Mouse (Mus musculus) liver, adult 2 months (tissue): ENCODE measurements at regions not wholly inside any gene's neighbourhood (a gene's known extent, or its start where the extent isn't known, plus 50 kb on each side); places are given as distances from the start of the nearest gene placed in this dataset.

Experiments
- DNase-seq: peaks from one replicate; pipeline ENCODE4 v3.0.0-alpha.2; 2011; ENCODE audit warnings: low read depth, low spot score; ENCODE audit errors: extremely low read depth
- H3K27ac ChIP-seq: fragments of 200-500 bp; replicated peaks from 2 replicates; pipeline ENCODE4 v1.5.1; 2012; ENCODE audit warnings: low read depth, mild to moderate bottlenecking, control low read depth, inconsistent platforms, low read length; ENCODE audit not compliant: insufficient read depth
- H3K27me3 ChIP-seq: fragments of 200-500 bp; 2 replicates; pipeline ENCODE4 v1.6.1; 2012; ENCODE audit warnings: mild to moderate bottlenecking, moderate library complexity, low read length, inconsistent platforms; ENCODE audit not compliant: control insufficient read depth, insufficient read depth
- H3K36me3 ChIP-seq: fragments of 200-500 bp; 2 replicates; pipeline ENCODE4 v1.6.1; 2012; ENCODE audit warnings: low read length, inconsistent platforms; ENCODE audit not compliant: control insufficient read depth, insufficient read depth
- H3K4me1 ChIP-seq: fragments of 200-500 bp; 2 replicates; pipeline ENCODE4 v1.6.1; 2011; ENCODE audit warnings: low read length; ENCODE audit not compliant: control insufficient read depth, insufficient read depth
- H3K4me3 ChIP-seq: fragments of 200-500 bp; 2 replicates; pipeline ENCODE4 v1.5.1; 2011; ENCODE audit warnings: low read depth, mild to moderate bottlenecking, control low read depth, low read length, moderate library complexity; ENCODE audit not compliant: insufficient read depth
- H3K79me2 ChIP-seq: fragments of 200-500 bp; 2 replicates; pipeline ENCODE4 v1.6.1; 2012; ENCODE audit warnings: inconsistent platforms, mild to moderate bottlenecking, low read length, moderate library complexity; ENCODE audit not compliant: control insufficient read depth, insufficient read depth
- H3K9ac ChIP-seq: fragments of 200-500 bp; 2 replicates; pipeline ENCODE4 v1.6.1; 2012; ENCODE audit warnings: low read depth, mild to moderate bottlenecking, control low read depth, inconsistent platforms, low read length
- CTCF ChIP-seq: fragments of 200-500 bp; IDR thresholded peaks from 2 replicates; pipeline ENCODE4 v1.5.1; 2011; ENCODE audit warnings: low read depth, low read length, control low read depth
- POLR2A ChIP-seq: fragments of 200-500 bp; IDR thresholded peaks from 2 replicates; pipeline ENCODE4 v1.6.1; 2011; ENCODE audit warnings: low read length, control low read depth; ENCODE audit not compliant: insufficient read depth; ENCODE audit errors: extremely low read depth
- WGBS: fragments of 180-500 bp; shearing (Covaris S2); methylation state at CpG from one replicate; pipeline ENCODE4 v1.1.7; 2018; 5-methylcytosine and 5-hydroxymethylcytosine counted together

DNA sequence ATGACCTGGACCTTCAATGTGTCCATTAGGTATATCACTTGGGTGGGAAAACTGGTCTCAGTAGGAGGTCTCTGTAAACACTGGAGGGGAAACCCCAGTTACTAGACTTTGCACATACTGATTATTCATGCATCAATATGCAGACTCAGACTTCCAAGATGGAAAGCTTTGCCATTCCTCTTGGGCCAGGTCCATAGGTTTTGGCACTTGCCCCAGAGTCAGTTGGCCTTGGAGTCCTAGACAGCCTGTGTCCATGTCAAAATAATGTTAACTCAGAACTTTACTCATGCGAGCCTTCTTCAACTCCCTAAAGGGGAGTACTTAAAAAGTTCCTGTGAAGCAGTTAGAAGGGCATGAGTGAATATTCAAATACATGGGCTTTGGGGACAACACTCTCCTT lies 230.3 kb downstream of the Cxxc4 start:
- no peak for DNase-seq
- no peaks in the 10 kb centered on the region for H3K4me1 ChIP-seq
- no peaks in the 10 kb centered on the region for H3K36me3 ChIP-seq
- H3K27ac ChIP-seq = no peak overlapping the region
- WGBS = 75% methylated on average over 1 of the region's 1 CpGs
- no peaks in the 10 kb centered on the region for H3K27me3 ChIP-seq
- H3K4me3 ChIP-seq = no peak overlapping the region
- no peaks in the 10 kb centered on the region for H3K79me2 ChIP-seq
- TF ChIP-seq POLR2A = no peak
- no peak for TF ChIP-seq CTCF
- H3K9ac ChIP-seq = no peak overlapping the region

DNA sequence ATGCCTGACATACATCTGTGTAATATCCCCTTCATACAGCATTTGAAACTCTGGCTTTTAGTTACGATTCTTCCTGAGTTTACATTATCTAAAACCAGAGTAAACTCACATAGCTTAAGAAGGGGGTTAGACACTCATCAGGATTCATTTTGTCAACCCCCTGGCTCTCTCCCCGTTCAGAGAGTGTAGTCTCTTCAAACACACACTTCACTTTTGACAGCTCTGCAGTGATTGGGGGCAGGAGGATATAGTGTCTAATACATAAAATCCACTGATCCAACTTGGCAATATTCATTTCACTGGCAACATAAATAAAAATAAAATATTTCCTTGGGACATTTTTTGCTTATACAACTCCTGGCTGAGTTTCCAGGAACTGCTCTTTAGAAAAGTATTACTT lies 251.0 kb downstream of the Cxxc4 start:
- Histone ChIP-seq H3K9ac (no peak overlapping the region), H3K4me1 (no peaks in the 10 kb centered on the region), H3K79me2 (no peaks in the 10 kb centered on the region), H3K4me3 (no peak overlapping the region), H3K36me3 (no peaks in the 10 kb centered on the region), H3K27ac (no peak overlapping the region), H3K27me3 (no peaks in the 10 kb centered on the region)
- 66% methylated on average over 2 of the region's 2 CpGs for WGBS
- no peak for TF ChIP-seq CTCF
- no peak for TF ChIP-seq POLR2A
- no peak for DNase-seq

GRCm38 (mm10) chr3:134489966-134490543 lies 253.8 kb downstream of the Cxxc4 start:
- H3K4me1 ChIP-seq = no peaks in the 10 kb centered on the region
- no peak overlapping the region for H3K9ac ChIP-seq
- H3K36me3 ChIP-seq = no peaks in the 10 kb centered on the region
- H3K27ac ChIP-seq = no peak overlapping the region
- no peak for DNase-seq
- TF ChIP-seq CTCF = no peak
- no peak for TF ChIP-seq POLR2A
- 90% methylated on average over 5 of the region's 5 CpGs for WGBS
- no peaks in the 10 kb centered on the region for H3K27me3 ChIP-seq
- no peaks in the 10 kb centered on the region for H3K79me2 ChIP-seq
- H3K4me3 ChIP-seq = no peak overlapping the region

DNA sequence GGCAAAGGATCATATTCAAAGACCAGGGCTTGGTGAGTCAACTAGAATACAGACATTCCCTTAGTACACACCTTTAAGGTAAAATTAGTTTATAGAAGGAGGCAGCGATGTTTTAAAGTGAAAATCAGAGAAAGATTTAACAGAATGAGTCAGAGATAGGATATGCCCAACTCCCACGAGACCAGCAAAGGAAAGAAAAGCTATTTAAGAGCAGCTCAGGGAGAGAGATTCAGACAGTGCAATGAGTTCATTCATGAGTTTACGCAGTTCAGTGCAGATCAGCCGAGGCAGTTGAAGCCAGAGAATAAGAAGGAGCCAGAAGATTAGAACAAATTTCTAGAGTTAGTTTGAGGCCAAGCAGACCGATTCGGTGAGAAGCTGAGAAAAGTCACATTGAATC lies 273.4 kb downstream of the Cxxc4 start:
- no peaks in the 10 kb centered on the region for H3K4me1 ChIP-seq
- WGBS = 81% methylated on average over 6 of the region's 6 CpGs
- no peak for TF ChIP-seq POLR2A
- TF ChIP-seq CTCF = no peak
- H3K9ac ChIP-seq = no peak overlapping the region
- H3K4me3 ChIP-seq = no peak overlapping the region
- no peak for DNase-seq
- H3K79me2 ChIP-seq = no peaks in the 10 kb centered on the region
- H3K36me3 ChIP-seq = no peaks in the 10 kb centered on the region
- no peaks in the 10 kb centered on the region for H3K27me3 ChIP-seq
- H3K27ac ChIP-seq = no peak overlapping the region

DNA sequence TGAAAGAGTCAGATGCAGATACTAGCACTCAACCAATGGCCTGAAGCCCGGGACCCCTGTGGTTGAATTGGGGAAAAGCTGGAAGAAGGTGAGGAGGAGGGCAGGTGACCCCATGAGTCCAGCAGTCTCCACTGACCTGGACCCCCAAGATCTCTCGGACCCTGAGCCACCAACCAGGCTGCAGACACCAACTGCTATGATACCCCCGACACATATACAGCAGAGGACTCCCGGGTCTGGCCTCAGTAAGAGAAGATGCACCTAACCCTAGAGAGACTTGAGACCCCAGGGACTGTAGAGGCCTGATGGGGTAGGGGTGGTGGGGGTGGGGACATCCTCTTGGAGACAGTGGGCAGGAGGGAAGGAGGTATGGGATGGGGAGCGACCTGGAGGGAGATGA lies 289.5 kb downstream of the Cxxc4 start:
- no peak for DNase-seq
- Histone ChIP-seq H3K4me1 (no peaks in the 10 kb centered on the region), H3K27ac (no peak overlapping the region), H3K4me3 (no peak overlapping the region), H3K36me3 (no peaks in the 10 kb centered on the region), H3K27me3 (no peaks in the 10 kb centered on the region), H3K79me2 (no peaks in the 10 kb centered on the region), H3K9ac (no peak overlapping the region)
- no peak for TF ChIP-seq CTCF
- TF ChIP-seq POLR2A = no peak
- WGBS = 79% methylated on average over 5 of the region's 5 CpGs

GRCm38 (mm10) chr3:134560144-134560543 lies 268.7 kb upstream of the Tacr3 start:
- no peak overlapping the region for H3K9ac ChIP-seq
- H3K27me3 ChIP-seq = no peaks in the 10 kb centered on the region
- TF ChIP-seq CTCF = no peak
- no peak for TF ChIP-seq POLR2A
- no peak overlapping the region for H3K27ac ChIP-seq
- no peak for DNase-seq
- no peaks in the 10 kb centered on the region for H3K4me1 ChIP-seq
- H3K36me3 ChIP-seq = no peaks in the 10 kb centered on the region
- H3K4me3 ChIP-seq = no peak overlapping the region
- 81% methylated on average over 2 of the region's 2 CpGs for WGBS
- H3K79me2 ChIP-seq = no peaks in the 10 kb centered on the region
